Mouse (Mus musculus) urinary bladder, postnatal 4 days (tissue): ENCODE data around the gene Ppm1l.

Experiments
- DNase-seq, 2 experiments: peaks; one replicate each; pipeline ENCODE4 v3.0.0; 2021 to 2022; ENCODE audit warnings: low spot score in 2 of 2

Ppm1l gene

DNA sequence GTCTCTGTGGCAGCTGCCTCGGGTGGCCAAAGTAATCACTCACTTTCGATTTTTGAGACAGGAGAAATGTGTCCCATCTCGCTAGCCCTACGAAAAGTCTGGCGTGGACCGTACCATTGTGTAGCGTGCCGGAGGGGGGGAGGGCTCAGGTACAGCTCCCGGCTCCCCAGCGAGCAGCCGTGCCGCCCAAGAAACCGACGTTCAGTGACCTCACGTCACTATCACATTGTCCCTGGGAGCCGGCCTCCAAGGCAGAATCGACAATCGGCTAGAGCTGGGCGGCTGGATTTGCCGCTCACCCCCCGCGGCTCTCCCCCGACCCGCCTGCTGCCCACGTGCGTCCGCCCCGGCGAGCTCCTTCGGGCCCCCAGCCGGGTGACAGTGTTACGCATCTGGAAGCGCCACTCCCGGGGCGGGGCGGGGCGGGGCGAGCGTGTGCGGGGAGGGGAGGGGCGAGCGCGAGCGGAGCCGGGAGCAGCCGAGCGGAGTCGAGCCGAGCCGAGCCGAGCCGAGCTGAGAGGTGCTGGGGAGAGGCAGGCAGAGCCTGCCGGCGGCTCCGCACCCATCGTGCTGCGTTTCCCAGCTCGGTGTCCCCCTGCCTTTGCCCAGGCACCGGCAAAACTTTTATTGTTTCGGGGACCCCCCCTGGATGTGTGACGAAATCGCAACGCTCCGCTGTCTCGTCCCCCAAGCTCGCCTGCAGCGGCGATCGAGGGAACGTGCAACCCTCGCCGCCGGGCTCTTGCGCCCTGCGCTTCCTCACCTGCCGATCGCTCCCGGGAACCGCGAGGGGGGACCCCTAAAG, at the start of gene Ppm1l:
Gene Ppm1l, plus strand, starts transcription at position 471 of the 805 bp plus-strand sequence.
- DNase-seq = peak; percentile 86 to 91

DNA sequence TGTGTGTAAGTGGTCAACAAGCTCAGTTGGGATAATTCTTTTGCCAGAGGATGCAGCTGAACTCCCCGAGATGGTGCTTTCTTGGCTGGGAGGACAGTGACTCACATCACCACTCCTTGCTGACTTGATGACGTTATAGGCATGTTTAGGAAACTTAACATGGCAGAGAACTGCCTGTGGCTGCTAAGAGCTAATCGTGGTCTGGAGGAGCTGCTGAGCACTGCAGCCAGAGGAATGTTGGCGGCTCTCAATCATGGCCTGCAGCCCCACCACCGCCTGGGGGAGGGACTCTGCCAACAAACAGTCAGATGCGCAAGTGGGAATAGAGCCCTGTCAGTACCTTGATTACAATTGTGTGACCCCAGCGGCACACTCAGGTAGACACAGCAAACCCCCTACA, 44.8 kb upstream of the Ppm1l start:
- no peak for DNase-seq

DNA sequence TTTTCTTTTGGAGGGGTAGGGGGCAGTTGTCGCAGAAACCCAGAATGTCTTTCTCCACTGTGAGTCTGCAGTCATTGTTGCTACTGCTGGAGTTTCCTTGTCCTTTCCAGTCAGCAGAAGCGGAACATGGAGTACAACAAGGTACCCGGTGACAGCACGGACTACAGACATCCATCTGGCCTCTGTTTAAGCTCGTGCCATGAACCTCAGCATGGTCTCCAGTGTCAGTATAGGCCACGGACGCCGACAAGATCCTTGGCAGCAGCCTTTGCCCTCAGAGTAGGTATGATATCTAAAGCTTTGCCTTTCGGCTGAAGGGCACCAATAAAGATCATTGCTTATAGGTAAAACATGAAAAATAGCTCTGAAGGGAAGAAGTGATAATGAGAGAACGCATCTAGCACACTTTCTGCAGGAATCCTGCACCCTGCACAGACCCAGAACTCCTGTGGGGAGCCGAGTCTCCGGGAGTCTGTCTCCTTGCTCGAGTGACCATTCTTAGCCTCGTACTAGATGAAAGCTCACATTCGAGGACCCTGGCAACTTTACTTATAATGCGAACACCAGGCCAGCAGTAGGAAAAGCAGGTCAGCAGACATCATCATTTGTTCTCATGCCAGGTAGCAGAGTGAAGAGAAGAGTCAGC, 42.5 kb upstream of the Ppm1l start:
- DNase-seq = no peak

DNA sequence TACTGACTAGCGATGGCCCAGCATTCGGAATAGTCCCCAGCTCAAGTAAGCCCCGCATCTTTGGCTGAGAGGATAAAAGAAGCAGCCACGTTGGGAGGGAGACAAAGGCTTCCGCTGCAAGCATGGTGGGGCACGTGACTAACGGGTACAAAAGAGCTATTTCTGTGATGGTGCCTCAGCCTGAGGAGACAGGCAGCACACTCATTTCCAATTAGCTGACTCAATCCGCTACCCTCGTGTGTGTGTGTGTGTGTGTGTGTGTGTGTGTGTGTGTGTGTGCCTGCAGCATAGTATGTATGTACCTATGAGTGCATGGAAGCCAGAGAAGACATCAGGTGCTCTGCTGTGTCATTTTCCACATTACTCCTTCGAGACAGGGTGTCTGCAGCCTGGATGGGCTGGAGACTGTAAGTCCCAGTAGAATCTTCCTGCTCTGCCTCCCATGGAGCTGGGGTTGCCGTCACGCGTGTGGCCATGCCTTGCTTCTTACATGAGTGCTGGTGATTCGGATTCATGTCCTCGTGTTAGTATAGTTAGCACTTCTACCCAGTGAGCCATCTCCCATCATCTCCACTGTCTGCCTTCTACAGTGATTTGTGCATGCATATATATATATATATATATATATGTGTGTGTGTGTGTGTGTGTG, 41.9 kb upstream of the Ppm1l start:
- no peak for DNase-seq

DNA sequence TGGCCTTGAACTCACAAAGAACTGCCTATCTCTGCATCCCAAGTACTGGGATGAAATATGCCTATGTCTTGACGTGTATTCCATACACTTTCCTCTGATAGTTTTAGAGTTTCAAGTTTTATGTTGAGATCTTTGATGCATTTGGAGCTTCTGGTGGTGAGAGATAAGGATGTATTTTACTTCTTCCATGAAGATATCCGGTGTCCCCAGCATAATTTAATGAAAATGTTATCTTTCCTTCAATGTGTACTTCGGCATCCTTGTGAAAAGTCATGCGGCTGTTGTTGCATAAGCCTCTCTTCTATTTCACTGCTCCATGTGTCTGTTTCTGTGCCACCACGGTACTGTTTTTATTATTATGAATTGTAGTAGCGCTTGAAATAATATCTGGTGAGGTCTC, 38.0 kb upstream of the Ppm1l start:
- DNase-seq = no peak

DNA sequence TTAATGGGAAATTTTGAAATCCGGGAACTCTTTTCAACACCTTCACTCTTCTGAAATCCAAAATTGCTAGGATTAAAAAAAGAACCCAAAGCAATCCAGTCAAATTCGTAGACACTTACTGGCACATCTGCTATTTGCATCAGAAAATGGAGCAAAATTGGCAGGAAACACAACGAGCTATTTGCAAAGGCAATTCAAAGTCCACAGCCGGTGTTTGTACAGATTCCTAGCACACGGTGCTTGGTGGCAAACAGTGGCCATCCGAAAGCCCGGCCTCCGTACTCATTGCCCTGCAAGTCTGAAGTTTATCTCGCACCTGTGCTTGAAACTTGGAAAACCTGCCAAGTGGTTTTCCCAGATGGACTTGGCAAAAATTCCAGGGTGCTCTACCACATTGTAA, 34.3 kb upstream of the Ppm1l start:
- no peak for DNase-seq

DNA sequence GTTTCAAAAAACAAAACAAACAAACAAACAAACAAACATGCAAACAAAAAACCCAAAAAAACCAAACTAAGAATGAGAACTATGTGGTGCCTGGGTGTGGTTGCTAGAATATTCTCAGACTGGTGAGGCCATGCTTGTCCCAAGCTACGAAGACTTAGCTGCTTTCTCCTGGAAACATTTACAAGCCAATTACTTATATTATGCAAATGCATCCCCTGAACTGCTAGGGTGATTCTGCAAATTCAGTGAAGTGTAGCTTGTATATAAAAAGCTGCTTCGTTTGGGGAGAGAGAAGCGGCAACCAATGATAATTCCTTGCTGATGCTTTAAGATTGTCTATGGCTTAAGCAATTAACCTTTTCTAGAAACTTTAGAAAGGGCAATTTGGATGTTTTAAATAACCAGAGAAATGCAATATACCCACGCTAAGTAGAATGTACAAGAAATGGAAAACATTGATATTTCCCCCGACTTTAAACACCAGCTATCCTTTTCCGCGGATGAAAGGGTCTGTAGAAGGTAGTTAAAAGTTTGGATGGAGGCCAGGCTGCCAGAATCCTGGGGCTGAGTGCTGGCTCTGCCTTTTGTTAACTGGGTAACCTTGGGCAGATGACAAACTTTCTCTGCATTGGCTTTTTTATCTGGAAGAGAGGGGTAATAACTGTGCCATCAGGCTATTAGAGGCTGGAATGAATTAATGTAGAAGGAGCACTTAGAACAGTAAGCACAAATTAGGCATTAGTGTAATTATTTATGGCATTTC, 33.4 kb upstream of the Ppm1l start:
- DNase-seq = no peak

DNA sequence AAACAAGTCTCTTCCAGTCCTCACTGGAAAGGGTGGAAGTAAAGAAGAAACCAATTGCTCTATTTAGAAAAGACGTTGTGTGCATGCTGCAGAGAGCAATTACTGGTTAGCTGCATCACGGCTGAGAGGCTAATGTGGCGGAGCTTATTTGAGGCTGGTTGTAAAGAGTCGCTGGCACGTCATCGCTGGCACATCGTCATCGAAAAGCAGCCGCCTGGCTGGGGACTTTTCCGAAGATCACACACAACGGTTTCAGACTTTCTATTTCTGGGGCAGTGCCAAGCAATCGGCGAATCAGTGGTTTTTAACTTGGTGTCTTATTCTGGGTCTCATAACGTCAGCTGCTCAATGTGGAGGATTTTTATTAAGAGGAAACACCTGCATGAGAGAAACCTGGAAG, 26.8 kb upstream of the Ppm1l start:
- DNase-seq = no peak

DNA sequence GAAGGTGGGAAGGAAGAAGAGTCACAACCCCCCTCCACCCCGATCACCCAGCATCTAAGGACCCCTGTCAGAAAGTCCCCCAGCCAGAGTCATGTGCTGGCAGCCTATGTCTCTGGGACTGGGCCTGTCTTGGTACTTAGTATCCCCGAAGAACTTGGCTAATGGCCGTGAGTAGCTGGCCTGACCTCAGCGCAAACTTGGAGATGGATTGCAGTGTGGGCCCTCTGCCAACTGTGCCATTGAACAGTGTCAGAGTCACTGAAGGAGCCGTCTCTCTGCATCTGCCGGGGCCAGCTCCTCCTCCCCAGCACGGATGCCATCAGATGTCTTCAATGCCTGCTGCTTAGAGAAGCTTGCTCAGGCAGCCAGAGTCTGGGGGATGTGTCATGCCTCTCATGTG, 26.4 kb upstream of the Ppm1l start:
- peak; percentile 22 to 65 for DNase-seq

DNA sequence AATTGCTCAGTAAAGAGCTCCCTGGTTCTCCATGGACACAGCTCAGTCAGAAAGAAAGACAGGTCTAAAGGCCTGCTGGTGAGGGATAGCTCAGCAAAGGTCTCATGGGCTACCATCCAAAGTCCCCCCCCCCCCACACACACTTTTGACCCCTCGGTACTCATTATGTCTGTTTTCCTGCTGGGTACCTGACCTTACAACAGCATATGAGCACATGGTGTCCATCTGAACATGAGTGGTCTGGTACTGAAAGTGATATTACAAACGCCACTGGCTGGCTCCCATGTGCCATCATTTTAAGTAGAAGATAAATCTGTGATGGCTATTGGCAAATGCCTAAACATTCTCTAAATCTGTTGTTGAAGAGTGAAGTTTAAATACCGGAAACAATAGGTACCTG, 25.8 kb upstream of the Ppm1l start:
- no peak for DNase-seq

DNA sequence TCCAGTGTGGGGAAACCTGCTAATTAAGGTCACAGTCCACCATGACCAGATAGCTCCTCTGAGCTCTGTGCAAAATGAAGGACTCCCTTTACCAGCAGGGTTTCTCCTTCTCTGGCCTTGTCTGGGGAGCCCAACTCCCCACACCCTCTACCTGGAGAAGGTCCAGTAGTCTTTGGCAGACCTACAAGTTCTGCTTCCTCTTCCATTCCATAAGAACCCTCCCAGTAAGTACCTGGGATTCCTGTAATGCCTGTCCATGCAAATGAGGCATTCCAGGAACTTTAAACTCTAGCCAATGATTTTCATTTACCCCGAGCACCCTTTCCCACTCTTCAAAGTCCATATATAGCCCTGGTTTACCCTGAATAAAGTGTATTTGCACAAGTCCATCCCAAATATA, 24.0 kb upstream of the Ppm1l start:
- DNase-seq = no peak

DNA sequence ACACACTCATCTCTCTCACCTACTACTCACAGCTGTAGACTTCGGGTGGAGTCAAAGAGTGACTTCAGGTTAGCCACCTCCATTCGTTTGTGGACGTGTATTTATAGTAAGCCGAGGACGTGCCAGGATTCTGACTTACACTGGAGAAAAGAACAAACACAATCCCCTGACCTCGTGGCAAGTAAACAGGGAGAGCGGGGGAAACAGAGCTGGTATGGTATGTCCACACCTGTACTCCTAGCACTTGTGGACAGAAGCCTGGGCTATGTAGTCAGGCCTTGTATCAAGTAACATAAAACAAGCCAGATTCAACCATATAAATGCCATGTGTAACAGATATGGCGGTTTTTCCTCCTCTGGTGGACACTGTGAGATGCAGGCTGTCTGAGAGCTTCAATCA, 20.4 kb upstream of the Ppm1l start:
- DNase-seq = no peak

DNA sequence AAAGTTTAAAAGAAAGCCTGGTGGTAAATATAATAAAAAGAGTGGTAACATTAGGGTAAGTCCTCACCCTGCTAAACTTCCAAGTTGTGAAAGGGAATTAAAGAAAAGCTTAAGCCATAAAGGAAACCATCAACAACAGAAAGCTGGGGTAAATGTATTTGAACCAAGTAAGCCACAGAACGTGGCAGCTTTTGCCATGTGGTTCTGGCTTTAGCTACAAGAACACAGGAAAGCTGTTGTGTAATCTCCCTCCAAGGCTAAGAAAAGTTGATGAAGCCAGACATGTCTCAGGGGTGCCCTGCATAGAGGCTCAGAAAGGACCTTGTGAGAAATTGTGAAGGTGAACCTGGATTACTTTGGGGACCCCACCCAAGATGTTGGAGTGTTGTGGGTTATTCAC, 16.5 kb upstream of the Ppm1l start:
- DNase-seq = no peak

DNA sequence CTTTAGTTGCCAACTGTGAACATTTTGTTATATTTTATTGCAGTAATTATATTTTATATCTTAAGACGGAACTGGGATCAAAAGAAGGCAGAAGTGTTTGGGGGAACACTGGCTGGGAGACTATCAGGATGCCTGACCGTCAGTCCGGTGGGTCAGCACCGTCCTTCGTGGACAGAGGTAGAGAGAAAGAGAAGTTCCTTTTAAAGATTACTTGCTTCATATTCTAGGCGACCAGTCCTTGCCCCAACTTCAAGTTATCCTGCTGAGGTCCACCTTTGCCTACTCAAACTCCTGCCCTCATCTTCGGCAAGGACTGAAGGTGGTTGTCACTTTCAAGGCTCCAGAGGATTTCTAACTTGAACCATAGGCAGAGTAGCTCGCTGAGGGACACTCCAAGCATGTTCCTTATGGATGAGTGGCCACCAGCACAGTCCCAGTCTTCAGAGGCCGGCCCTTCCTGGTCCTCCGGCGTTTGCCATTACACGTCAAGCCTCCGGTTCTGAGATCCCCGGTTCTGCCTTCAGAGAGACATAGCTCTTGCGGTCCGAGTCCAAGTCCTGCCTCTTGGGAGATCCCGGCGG, 761 bp upstream of the Ppm1l start:
- DNase-seq = no peak

DNA sequence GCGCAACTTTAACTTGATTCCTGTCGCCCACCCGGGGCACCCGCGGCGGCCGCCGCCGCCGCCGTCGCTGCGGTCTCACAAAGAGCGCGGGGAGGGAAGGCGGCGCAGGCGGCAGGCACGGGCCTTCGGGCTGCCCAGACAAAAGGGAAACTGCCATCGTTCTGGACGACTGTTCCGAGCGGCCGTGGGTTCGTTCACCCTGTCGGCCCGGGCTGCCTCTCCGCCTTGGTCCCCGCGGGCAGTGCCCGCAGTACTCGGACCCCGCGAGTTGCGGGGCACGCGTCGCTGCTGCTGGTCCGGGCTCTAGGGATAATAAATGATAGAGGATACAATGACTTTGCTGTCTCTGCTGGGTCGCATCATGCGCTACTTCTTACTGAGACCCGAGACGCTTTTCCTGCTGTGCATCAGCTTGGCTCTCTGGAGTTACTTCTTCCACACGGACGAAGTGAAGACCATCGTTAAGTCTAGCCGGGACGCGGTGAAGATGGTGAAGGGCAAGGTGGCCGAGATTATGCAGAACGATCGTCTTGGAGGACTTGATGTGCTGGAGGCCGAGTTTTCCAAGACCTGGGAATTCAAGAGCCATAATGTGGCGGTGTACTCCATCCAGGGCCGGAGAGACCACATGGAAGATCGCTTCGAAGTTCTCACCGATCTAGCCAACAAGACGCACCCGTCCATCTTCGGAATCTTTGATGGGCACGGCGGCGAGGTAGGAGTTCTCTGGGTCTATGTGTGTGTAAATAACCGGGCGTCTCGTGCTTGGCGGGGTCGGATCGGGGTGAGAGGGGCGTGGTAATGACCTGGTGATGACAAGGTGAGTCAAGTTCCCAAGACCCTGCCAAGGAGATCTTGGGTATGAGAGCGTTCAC, 827 bp downstream of the Ppm1l start:
- no peak for DNase-seq

DNA sequence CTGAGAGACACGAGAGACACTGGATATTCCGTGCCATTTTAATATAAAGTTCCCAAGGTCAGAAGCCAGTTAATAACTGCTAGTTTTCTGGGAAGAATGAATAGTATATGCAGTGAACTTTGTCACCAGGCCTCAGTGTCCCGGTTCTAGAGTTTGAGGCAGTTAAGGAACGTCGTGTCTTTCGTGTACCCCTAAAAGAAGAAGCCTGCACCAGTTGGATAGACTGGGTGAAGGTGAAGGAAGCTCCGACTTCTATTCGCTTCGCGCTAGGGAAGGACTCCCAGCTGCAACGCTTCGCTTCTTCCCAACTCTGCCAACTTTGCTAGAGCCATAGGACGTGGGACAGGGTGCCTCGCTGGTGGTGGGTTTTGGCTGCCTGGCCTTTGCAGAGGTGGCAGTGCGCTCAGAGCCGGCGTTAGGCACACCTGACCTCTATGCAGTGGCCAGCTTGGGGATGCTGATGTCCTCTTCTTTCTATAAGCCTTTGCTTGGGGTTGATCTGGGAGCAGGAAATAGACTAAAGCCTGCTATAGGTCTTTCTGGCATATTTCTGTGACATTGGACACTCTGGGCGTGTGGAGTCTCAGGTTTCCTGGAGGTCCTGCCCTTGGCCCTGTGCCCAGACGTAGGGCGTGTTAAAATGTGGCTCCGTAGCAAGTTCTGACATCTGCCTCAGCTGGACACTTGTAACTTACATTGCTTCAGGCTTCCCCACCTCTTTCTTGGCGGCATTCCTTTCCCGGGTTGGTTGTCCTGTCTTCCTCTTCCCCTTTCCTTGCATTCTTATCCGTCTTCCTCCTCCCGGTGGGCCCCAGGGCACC, 1.7 kb downstream of the Ppm1l start:
- DNase-seq = peak; percentile 57 to 79

DNA sequence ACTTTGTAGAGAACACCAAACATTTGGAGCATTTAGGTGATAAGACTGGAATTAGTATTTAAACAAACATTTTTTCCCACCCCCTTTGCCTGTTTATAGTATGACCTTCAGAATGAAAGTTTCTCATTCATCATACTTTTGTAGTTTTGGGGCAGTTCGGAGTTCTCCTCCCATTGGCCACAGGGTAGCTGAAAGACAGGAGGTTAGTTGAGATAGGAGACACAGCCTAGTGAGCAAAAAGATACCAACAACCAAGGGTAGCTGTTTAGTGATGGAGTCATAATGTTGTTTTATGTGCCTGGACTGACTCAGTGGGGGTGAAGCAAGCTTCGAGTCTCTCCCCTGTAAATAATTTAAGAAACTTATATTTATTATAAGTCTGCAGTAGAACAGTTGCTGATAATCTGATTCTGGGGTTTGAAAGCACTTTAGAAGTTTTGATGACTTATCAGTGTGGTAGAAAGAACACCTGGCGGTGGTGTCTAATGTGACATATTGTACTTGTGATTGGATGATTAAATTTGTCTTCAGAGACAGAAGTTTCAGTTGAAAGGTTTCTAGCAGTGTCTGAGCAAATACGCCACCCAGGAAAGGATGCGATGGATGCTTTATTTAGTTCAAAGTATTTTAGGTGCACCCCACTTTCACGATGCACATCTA, 2.5 kb downstream of the Ppm1l start:
- DNase-seq = no peak

DNA sequence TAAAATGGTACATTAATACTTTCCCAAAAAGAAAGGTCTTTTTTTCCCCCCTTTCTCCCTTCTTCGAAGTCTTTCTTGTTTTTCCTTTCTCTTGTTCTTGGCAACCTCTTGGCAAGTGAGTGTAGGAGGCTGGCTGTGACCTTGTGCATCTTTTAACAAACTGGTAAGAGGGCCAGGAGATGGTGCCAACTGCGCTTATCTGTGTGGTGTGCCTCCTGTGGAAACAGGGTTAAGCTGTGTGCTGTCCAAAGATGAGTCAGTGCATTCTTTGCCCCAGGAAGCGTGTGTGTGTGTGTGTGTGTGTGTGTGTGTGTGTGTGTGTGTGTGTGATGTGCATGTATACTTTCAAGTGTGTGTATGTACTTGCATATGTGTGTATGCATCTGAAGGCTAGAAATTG, 7.3 kb downstream of the Ppm1l start:
- DNase-seq = peak in 1 of 2 experiments; percentile 24

DNA sequence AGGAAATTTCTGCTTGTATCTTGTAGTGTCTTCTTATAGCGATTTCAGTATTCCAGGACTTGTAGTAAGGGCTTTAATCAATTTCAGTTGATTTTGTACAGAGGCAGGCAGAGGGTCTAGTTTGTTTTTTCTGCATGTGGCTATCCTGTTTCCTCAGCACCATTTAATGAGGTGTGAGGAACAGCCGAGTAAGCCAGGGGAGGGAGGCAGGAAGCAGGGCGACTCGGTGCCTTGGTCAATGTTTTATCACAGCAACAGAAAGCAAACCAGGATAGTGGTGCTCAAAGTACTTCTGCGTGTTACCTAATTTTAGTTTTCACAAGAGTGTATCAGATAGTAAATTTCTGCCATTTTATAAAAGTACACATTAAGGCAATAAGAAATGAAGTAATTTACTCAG, 13.2 kb downstream of the Ppm1l start:
- no peak for DNase-seq

DNA sequence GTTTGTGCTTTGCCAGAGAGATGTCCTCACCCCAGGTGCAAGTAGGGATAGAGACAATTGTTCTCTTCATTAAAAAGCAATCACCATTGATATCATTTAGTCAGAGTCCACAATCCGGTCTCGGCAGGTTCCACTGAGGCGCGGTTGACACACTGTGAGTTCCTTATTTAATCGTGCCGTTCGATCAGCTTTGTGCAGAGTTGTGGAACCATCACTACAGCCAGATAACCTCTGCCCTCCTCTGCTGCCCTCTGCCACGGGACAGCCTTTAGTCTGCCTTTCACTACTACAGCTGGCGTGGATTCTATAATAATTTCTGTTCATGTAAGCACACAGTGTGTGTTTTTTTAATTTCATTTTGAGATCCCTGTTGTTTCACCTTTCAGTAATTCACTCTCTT, 17.2 kb downstream of the Ppm1l start:
- DNase-seq = no peak
